Mouse (Mus musculus) thymus, adult 2 months (tissue): Measurements from ENCODE around the gene Apol9b.

Experiments
- CTCF ChIP-seq: fragments of 200-500 bp; IDR thresholded peaks from 2 replicates; pipeline ENCODE4 v1.5.1; 2012; ENCODE audit warnings: mild to moderate bottlenecking, control low read depth, low read length, moderate library complexity, borderline replicate concordance; ENCODE audit not compliant: control insufficient read depth, poor library complexity, insufficient read depth; ENCODE audit errors: extremely low read depth
- POLR2A ChIP-seq: fragments of 200-500 bp; IDR thresholded peaks from 2 replicates; pipeline ENCODE4 v1.6.1; 2012; ENCODE audit warnings: mild to moderate bottlenecking, low read length, control low read depth, moderate library complexity; ENCODE audit not compliant: control insufficient read depth, poor library complexity, insufficient read depth; ENCODE audit errors: extremely low read depth

GRCm38 (mm10) chr15:77770341-77770740 lies 41.5 kb downstream of the Apol9b start:
- TF ChIP-seq CTCF (no peak), POLR2A (no peak)
